Mouse (Mus musculus): ENCODE results near the gene Lrrc59. TPM values are rescaled to one million over a fixed set of nuclear protein-coding genes. Genes with fewer than 3 reads are reported as not detected.

Lrrc59 gene
- polyA plus RNA-seq (2012; ENCODE audit: insufficient read depth, insufficient read length, missing spikeins), result 60.1 and 63.6 TPM in 2 replicates

GRCm38 (mm10) chr11:94629199-94629883 is at the start of gene Lrrc59:
TSS of gene Lrrc59 (plus strand) at chr11:94629767.
- Histone ChIP-seq H3K4me1 (ENCODE audit: control insufficient read depth, insufficient read depth, insufficient read length, low read length) (peaks cover 4% of the 10 kb centered on the region; the same call in 1 of the 2 replicates), H3K27ac (replicated peaks; ENCODE audit: low read depth, low read length) (peak within 1 kb of the TSS; percentile 82), H3K4me3 (ENCODE audit: insufficient read depth, low read depth, low read length) (peak within 1 kb of the TSS; percentile 85)

- Histone ChIP-seq H3K27ac (replicated peaks; ENCODE audit: low read depth, low read length) (no peak overlapping the region), H3K4me1 (ENCODE audit: control insufficient read depth, insufficient read depth, insufficient read length, low read length) (peaks cover 3% of the 10 kb centered on the region; the same call in 1 of the 2 replicates), H3K4me3 (ENCODE audit: insufficient read depth, low read depth, low read length) (no peak overlapping the region)
Measured at GRCm38 (mm10) chr11:94580111-94580740, 49.3 kb upstream of the Lrrc59 start.

- H3K4me1 ChIP-seq (ENCODE audit: control insufficient read depth, insufficient read depth, insufficient read length, low read length), result peaks cover 4% of the 10 kb centered on the region; the same call in 1 of the 2 replicates
- no peak overlapping the region for H3K4me3 ChIP-seq (ENCODE audit: insufficient read depth, low read depth, low read length)
- H3K27ac ChIP-seq (replicated peaks; ENCODE audit: low read depth, low read length), result no peak overlapping the region
Measured at GRCm38 (mm10) chr11:94585091-94585490, 44.5 kb upstream of the Lrrc59 start.

- H3K27ac ChIP-seq (replicated peaks; ENCODE audit: low read depth, low read length), result no peak overlapping the region
- H3K4me3 ChIP-seq (ENCODE audit: insufficient read depth, low read depth, low read length), result no peak overlapping the region
- peaks cover 24% of the 10 kb centered on the region for H3K4me1 ChIP-seq (ENCODE audit: control insufficient read depth, insufficient read depth, insufficient read length, low read length)
Measured at GRCm38 (mm10) chr11:94587511-94587910, 42.1 kb upstream of the Lrrc59 start.

GRCm38 (mm10) chr11:94596311-94596852 is 33.2 kb upstream of the Lrrc59 start:
- peaks cover 18% of the 10 kb centered on the region for H3K4me1 ChIP-seq (ENCODE audit: control insufficient read depth, insufficient read depth, insufficient read length, low read length)
- no peak overlapping the region for H3K27ac ChIP-seq (replicated peaks; ENCODE audit: low read depth, low read length)
- no peak overlapping the region for H3K4me3 ChIP-seq (ENCODE audit: insufficient read depth, low read depth, low read length)

GRCm38 (mm10) chr11:94597319-94597718 is 32.2 kb upstream of the Lrrc59 start:
- H3K27ac ChIP-seq (replicated peaks; ENCODE audit: low read depth, low read length), result no peak overlapping the region
- peaks cover 13% of the 10 kb centered on the region for H3K4me1 ChIP-seq (ENCODE audit: control insufficient read depth, insufficient read depth, insufficient read length, low read length)
- H3K4me3 ChIP-seq (ENCODE audit: insufficient read depth, low read depth, low read length), result no peak overlapping the region

GRCm38 (mm10) chr11:94598437-94599120 is 31.0 kb upstream of the Lrrc59 start:
- no peak overlapping the region for H3K27ac ChIP-seq (replicated peaks; ENCODE audit: low read depth, low read length)
- peaks cover 14% of the 10 kb centered on the region for H3K4me1 ChIP-seq (ENCODE audit: control insufficient read depth, insufficient read depth, insufficient read length, low read length)
- no peak overlapping the region for H3K4me3 ChIP-seq (ENCODE audit: insufficient read depth, low read depth, low read length)

- Histone ChIP-seq H3K27ac (replicated peaks; ENCODE audit: low read depth, low read length) (0 out of 2 replicates have a peak overlapping the region, but pooled peaks have one; percentile 15), H3K4me3 (ENCODE audit: insufficient read depth, low read depth, low read length) (peak overlapping the region; percentile 74), H3K4me1 (ENCODE audit: control insufficient read depth, insufficient read depth, insufficient read length, low read length) (peaks cover 14% of the 10 kb centered on the region)
Measured at GRCm38 (mm10) chr11:94600447-94600846, 29.1 kb upstream of the Lrrc59 start.

- Histone ChIP-seq H3K27ac (replicated peaks; ENCODE audit: low read depth, low read length) (peak within 1 kb of the TSS; percentile 66), H3K4me3 (ENCODE audit: insufficient read depth, low read depth, low read length) (peak within 1 kb of the TSS; percentile 74), H3K4me1 (ENCODE audit: control insufficient read depth, insufficient read depth, insufficient read length, low read length) (peaks cover 14% of the 10 kb centered on the region)
Measured at GRCm38 (mm10) chr11:94601321-94602281, 28.0 kb upstream of the Lrrc59 start, which contains the start of gene Acsf2. TSS of gene Acsf2 (minus strand) at chr11:94601871.

- Histone ChIP-seq H3K27ac (replicated peaks; ENCODE audit: low read depth, low read length) (peak overlapping the region; percentile 56), H3K4me1 (ENCODE audit: control insufficient read depth, insufficient read depth, insufficient read length, low read length) (peaks cover 14% of the 10 kb centered on the region), H3K4me3 (ENCODE audit: insufficient read depth, low read depth, low read length) (peak overlapping the region; percentile 51)
Measured at GRCm38 (mm10) chr11:94602356-94602955, 27.1 kb upstream of the Lrrc59 start.

GRCm38 (mm10) chr11:94610744-94611740 is 18.5 kb upstream of the Lrrc59 start:
- no peaks in the 10 kb centered on the region for H3K4me1 ChIP-seq (ENCODE audit: control insufficient read depth, insufficient read depth, insufficient read length, low read length)
- peak overlapping the region; percentile 78 for H3K27ac ChIP-seq (replicated peaks; ENCODE audit: low read depth, low read length)

GRCm38 (mm10) chr11:94614603-94615002 is 15.0 kb upstream of the Lrrc59 start:
- H3K27ac ChIP-seq (replicated peaks; ENCODE audit: low read depth, low read length), result no peak overlapping the region
- H3K4me1 ChIP-seq (ENCODE audit: control insufficient read depth, insufficient read depth, insufficient read length, low read length), result no peaks in the 10 kb centered on the region
- no peak overlapping the region for H3K4me3 ChIP-seq (ENCODE audit: insufficient read depth, low read depth, low read length)

More at GRCm38 (mm10) chr11:94610744-94611740, 18.5 kb upstream of the Lrrc59 start:
- H3K4me3 ChIP-seq (ENCODE audit: insufficient read depth, low read depth, low read length), result no peak overlapping the region

GRCm38 (mm10) chr11:94615494-94615893 is 14.1 kb upstream of the Lrrc59 start:
- no peak overlapping the region for H3K4me3 ChIP-seq (ENCODE audit: insufficient read depth, low read depth, low read length)
- no peak overlapping the region for H3K27ac ChIP-seq (replicated peaks; ENCODE audit: low read depth, low read length)
- no peaks in the 10 kb centered on the region for H3K4me1 ChIP-seq (ENCODE audit: control insufficient read depth, insufficient read depth, insufficient read length, low read length)
